Mouse (Mus musculus) thymus, postnatal 0 days (tissue): ENCODE measurements around the gene Mrgprf. TPM values are rescaled to one million over a fixed set of nuclear protein-coding genes. Genes with fewer than 3 reads are reported as not detected.

Source experiments
- DNase-seq: peaks from one replicate; pipeline ENCODE4 v3.0.0-alpha.2; 2015; ENCODE audit warnings: low spot score
- polyA plus RNA-seq: library from polyadenylated mRNA; unstranded; fragments of >200 nt; fragmentation: Nextera tagmentation; extraction: Ambion mirVana; gene quantifications from 2 replicates; pipeline ENCODE4 v1.2.1, GENCODE M21; 2015

Mrgprf gene
- polyA plus RNA-seq: 1.1 and 1.2 TPM in 2 replicates

- DNase-seq: no peak
Observed at GRCm38 (mm10) chr7:145300321-145301007, at the start of gene Mrgprf. Mrgprf (plus strand) TSS chr7:145300828.

DNA sequence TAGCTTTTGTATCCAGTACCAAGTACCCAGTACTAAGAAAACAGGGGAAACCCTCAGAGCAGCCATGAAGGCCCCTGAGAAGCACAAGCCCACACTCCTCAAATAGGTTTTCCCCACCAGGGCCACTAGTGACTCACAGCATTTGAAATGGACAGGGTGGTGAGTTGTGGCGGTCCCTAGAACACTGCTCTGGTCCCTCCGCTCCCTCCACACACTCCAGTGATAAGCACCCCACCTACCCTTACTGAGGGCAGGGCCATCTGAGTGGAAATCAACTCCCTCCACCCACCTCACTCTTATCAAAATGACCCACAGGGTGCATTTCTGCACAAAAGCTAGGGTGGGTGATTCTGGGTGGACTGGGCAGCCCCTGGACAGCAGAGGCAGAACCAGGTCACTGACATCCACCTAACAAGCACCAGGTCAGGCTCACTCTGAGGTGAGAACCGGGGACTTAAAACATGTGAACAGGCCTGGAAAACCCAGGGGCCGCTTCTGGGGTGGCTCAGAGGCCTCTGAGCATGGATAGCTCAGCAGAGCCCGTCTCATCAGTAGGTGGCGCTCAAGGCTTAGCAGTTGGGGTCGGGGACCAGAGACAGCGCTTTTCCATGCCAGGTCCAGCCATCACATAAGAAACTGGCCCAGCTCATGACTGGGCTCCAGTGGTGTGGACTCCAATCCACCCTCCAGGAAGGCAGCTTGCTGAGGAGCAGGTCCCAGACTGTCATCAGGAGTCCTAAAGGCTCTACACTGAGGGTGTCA, 47.7 kb upstream of the Mrgprf start:
- peak; percentile 68 for DNase-seq

DNA sequence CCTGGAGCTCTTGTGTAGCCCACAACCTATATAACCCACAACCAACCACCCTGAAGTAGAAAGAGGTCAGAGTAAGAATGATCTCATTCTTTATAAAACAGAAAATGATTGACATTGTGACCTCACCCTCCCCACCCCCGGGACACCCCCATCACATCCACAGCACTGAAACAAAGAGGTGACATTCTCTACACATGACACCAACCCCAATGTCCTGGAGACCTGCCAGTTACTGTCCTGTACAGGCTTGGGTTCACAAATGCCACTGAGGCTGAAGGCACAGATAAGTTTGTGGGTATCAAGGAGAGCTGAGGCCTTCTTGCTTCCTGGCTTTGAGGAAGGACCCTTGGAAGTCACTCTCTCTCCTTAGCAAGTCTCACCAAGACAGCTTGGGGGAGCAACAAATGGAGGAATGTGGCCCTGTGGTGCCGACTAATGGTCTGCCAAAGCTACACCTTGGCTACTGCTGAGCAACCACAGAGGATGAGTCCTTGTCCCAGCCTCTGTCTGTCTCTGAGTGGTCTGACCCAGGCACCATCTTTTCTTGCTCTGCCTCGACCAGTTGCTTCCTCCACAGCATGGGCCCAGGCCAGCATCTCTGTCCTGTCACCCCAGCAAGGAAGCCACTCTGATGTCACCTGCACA, 46.5 kb upstream of the Mrgprf start:
- DNase-seq: no peak

- no peak for DNase-seq
Observed at GRCm38 (mm10) chr7:145256092-145256491, 44.5 kb upstream of the Mrgprf start.

DNA sequence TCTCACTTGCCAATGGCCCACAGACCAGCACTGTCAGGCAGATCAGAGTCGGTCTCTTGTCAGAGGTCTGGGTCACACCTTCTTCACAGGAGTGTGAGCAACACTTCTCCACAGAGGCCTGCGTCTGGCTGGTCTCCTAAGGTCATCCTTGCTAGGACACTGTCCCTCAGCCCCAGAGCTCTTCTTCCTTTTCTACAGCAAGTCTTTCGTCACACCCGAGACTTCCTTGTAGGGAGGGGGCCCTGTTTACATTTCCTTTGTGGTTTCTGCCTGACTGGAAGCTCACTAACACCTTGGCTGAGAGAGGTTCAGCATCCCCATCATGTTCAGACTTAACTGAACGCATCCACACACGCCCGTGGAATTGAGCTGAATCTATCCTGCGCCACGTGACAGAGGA, 36.4 kb upstream of the Mrgprf start:
- DNase-seq: no peak

GRCm38 (mm10) chr7:145266011-145266410, 34.6 kb upstream of the Mrgprf start:
- no peak for DNase-seq

GRCm38 (mm10) chr7:145268890-145269289, 31.7 kb upstream of the Mrgprf start:
- DNase-seq: no peak

- DNase-seq: no peak
Observed at GRCm38 (mm10) chr7:145270955-145271354, 29.7 kb upstream of the Mrgprf start.

GRCm38 (mm10) chr7:145275488-145275887, 25.1 kb upstream of the Mrgprf start:
- DNase-seq: no peak

GRCm38 (mm10) chr7:145281396-145281795, 19.2 kb upstream of the Mrgprf start:
- no peak for DNase-seq

GRCm38 (mm10) chr7:145283041-145283440, 17.6 kb upstream of the Mrgprf start:
- no peak for DNase-seq

DNA sequence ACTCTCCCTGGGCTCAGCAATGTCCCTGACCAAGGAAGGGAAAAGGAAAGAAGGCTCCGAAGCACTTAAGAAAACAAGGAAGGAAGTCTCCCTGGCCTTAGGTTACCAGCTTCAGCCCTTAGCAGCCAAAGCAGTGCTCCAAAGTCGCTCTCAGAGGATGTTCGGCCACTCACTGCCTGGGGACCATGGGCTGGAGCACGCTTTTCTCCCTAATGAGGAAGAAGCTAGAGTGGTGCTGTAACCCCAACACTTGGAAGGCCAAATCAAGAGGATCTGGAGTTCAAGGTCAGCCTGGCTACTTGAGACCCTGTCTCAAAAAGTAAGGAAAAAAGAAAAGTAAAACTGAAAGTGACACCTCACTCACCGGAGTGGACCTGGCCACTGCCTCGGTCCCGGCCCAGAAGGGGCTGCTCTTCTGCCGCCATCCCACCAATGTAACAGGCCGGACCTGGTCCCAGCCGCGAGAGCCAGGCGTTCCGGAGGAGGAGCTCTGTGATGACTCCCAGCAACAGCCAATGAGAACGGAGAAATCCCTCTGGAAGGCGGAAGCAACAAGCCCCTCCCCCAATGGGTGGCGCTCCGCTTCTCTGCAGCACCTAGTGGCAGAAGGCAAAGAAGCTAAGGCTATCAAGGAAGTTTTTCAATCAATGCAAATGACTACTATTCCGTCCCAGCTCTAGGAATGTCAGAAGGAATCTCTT, 17.0 kb upstream of the Mrgprf start, which contains the start of gene Tpcn2:
TSS of gene Tpcn2 (minus strand) at position 525 of the 701 bp plus-strand sequence.
- peak; percentile 92 for DNase-seq

- DNase-seq: no peak
Observed at GRCm38 (mm10) chr7:145284293-145284692, 16.3 kb upstream of the Mrgprf start.

DNA sequence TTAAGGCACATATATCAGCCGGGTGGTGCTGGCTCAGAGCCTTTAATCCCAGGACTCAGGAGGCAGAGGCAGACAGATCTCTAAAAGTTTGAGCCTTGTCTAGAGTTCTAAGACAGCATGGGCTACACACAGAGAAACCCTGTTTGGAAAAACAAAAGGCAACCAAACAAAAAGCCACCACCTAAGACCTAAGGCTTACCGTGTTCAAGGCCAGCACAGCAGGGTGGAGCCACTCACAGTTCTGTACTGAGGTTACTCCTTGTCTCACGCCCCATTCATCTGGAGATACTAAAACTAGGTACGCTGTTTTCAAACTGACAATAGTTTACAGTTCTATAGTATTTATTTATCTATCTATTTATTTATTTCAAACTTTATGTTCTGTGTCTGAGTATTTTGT, 15.2 kb upstream of the Mrgprf start:
- no peak for DNase-seq

DNA sequence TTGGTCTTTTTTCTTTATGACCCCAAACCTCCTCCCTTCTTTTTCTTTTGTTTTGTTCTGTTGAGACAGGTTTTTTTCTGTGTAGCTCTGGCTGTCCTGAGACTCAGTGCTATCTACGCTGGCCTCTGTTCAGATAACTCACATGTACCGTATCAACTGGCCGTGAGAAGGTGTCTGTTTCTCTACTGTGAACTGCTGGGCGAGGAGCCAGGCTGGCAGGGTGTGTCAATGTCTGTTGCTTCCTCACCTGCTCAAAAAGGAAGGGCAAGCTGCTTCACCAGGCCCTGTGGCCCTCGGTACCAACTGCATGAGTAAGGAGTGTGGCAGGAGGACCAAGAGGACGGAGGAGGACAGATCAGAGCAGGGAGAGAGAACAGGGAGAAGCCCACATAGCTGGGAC, 13.2 kb upstream of the Mrgprf start:
- no peak for DNase-seq

GRCm38 (mm10) chr7:145289302-145289701, 11.3 kb upstream of the Mrgprf start:
- no peak for DNase-seq

- DNase-seq: no peak
Observed at GRCm38 (mm10) chr7:145291847-145292246, 8.8 kb upstream of the Mrgprf start.

- DNase-seq: no peak
Observed at GRCm38 (mm10) chr7:145292726-145293125, 7.9 kb upstream of the Mrgprf start.

DNA sequence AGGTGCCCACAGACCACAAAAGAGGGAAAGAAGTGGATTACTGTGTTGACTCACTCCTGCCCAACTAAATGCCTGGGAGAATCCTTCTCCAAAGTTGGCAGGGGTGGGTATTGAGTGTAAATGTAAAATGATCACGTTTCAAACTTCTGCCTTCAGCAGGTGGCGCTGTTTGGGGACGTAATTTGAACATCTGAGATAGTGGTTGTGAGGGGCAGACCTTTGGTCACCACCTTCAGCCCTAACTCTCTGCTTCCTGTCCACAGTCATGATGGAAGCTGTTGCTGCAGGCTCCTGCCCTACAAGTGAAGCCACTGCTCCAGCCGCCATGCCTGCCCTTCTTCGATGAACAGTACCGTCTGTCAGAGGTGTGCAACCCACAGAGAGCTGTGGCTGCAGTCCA, 6.8 kb upstream of the Mrgprf start:
- no peak for DNase-seq

DNA sequence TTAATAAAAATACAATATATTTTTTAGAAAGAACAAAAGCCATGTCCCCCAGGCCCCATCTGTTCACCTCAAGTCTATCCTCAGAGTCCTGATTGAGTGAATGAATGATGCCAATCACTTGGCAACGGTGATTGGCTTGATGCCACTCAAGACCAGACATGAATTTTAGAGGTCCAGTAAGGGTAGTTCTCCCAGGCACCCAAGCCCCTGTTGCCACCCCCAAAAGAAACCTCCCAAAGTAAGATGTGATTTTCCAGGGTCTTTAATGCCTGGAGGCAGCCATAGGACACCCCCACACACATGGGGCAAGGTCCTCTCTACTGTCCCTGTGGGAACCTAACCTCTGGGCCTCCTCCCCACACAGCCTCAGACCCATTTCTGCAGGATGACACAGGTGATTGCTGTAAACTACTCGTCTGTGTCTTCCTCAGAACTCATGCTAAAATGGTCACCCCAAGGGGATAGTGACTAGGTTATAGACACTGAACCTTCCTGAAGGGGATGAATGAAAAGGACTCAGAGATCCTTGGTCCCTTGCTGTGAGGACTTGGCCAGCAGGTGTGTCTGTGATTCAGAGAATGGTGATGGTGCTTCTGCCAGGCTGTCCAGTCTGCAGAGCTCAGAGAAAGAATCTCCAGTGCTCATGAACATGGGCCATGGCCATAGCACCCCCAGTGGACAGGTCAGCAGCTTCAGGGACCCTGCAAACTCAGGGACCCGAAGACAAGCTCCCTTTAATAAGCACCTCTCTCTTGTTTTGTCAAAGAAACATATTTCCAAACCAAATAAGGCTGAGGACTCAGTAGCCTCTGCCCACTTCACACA, 1.8 kb upstream of the Mrgprf start:
- DNase-seq: no peak
